Mouse (Mus musculus): ENCODE measurements around the gene Kcnf1.

GRCm38 (mm10) chr12:17193311-17193710 is 16.6 kb upstream of the Kcnf1 start:
- no peak for TF ChIP-seq CTCF (IDR thresholded peaks at IDR 0.05; ENCODE audit: low read depth, low read length)
- TF ChIP-seq POLR2A (IDR thresholded peaks at IDR 0.05; ENCODE audit: borderline replicate concordance, low read depth, low read length), result no peak
